Mouse (Mus musculus) hindbrain, embryonic 15.5 days (tissue): ENCODE data around the gene Rflna. TPM values are rescaled to one million over a fixed set of nuclear protein-coding genes. Genes with fewer than 3 reads are reported as not detected.

Source experiments
- ATAC-seq: fragments of 200-750 bp; cut with Nextera tagmentation; 2 replicates; pipeline ENCODE4 v1.8.0; 2017; ENCODE audit warnings: low read depth, moderate number of reproducible peaks, moderate TSS enrichment; ENCODE audit not compliant: low FRiP score
- H3K27ac ChIP-seq: fragments of 300-500 bp; sonication (generic); replicated peaks from 2 replicates; pipeline ENCODE4 v1.5.1; 2015; ENCODE audit warnings: mild to moderate bottlenecking, inconsistent platforms
- H3K27me3 ChIP-seq: fragments of 300-500 bp; sonication (generic); 2 replicates; pipeline ENCODE4 v1.6.1; 2015; ENCODE audit warnings: control low read depth, inconsistent platforms
- H3K36me3 ChIP-seq: fragments of 300-500 bp; sonication (generic); 2 replicates; pipeline ENCODE4 v1.6.1; 2015; ENCODE audit warnings: control low read depth, inconsistent platforms
- H3K4me1 ChIP-seq: fragments of 300-500 bp; sonication (generic); replicated peaks from 2 replicates; pipeline ENCODE4 v1.6.1; 2015; ENCODE audit warnings: control low read depth, inconsistent platforms
- H3K4me2 ChIP-seq: fragments of 300-500 bp; sonication (generic); 2 replicates; pipeline ENCODE4 v1.6.1; 2015; ENCODE audit warnings: moderate library complexity, mild to moderate bottlenecking, inconsistent platforms
- H3K4me3 ChIP-seq: fragments of 300-500 bp; sonication (generic); 2 replicates; pipeline ENCODE4 v1.5.1; 2015; ENCODE audit warnings: mild to moderate bottlenecking, inconsistent platforms
- H3K9ac ChIP-seq: fragments of 300-500 bp; sonication (generic); 2 replicates; pipeline ENCODE4 v1.6.1; 2015; ENCODE audit warnings: inconsistent platforms
- H3K9me3 ChIP-seq: fragments of 300-500 bp; sonication (generic); 2 replicates; pipeline ENCODE4 v1.6.1; 2016; ENCODE audit warnings: control low read depth, inconsistent platforms
- WGBS: fragments of 180-500 bp; shearing (Covaris S2); methylation state at CpG from one replicate; pipeline ENCODE4 v1.1.7; 2015; 5-methylcytosine and 5-hydroxymethylcytosine counted together
- polyA plus RNA-seq: library from polyadenylated mRNA; unstranded; fragments of >200 nt; fragmentation: Nextera tagmentation; extraction: Ambion mirVana; gene quantifications from 2 replicates; pipeline ENCODE4 v1.2.1, GENCODE M21; 2015

Gene Rflna
- polyA plus RNA-seq, 1 experiment from 2014 or later, result 6.4 TPM

DNA sequence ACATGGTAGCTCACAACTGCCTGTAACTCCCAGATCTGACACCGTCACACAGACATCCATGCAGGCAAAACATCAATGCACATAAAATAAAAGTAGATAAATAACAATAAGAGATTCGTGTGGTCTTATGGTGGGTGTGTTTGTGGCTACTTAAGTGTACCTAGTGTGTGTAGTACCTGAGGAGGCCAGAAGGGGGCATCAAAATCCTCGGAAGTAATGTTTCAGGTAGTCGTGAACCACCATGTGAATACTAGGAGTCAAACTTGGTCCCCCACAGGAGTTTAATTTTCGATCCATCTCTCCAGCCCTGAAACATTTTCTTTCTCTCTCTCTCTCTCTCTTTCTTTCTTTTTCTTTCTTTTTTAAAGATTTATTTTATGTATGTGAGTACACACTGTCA lies 16.8 kb upstream of the Rflna start:
- H3K4me2 ChIP-seq, result no peak overlapping the region
- 84% methylated on average over 5 of the region's 5 CpGs for WGBS
- no peak overlapping the region for H3K27ac ChIP-seq
- H3K4me1 ChIP-seq, result no peaks in the 10 kb centered on the region
- no peak for ATAC-seq
- no peaks in the 10 kb centered on the region for H3K9me3 ChIP-seq
- no peak overlapping the region for H3K4me3 ChIP-seq
- H3K27me3 ChIP-seq, result no peaks in the 10 kb centered on the region
- H3K9ac ChIP-seq, result no peak overlapping the region
- H3K36me3 ChIP-seq, result no peaks in the 10 kb centered on the region

DNA sequence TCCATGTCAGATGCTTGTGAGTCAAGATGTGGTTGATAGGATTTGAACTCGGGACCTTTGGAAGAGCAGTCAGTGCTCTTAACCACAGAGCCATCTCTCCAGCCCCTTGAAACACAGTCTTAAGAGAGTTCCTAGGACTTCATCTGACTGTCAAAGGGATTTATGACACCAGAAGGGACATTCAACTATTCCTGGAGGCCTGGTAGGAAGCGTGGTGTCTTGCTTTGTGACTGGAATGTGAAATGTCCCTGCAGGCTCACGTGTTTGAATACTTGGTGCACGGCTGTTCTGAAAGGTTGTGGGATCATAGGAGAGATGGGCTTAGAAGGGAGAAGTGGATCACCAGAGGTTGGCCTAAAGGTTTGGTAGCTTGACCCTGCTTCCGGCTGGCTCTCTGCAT lies 16.4 kb upstream of the Rflna start:
- Histone ChIP-seq H3K4me2 (no peak overlapping the region), H3K9ac (no peak overlapping the region), H3K27me3 (no peaks in the 10 kb centered on the region), H3K4me1 (no peaks in the 10 kb centered on the region), H3K36me3 (no peaks in the 10 kb centered on the region), H3K27ac (no peak overlapping the region), H3K4me3 (no peak overlapping the region), H3K9me3 (no peaks in the 10 kb centered on the region)
- WGBS, result 84% methylated on average over 5 of the region's 5 CpGs
- ATAC-seq, result no peak

- Histone ChIP-seq H3K9me3 (no peaks in the 10 kb centered on the region), H3K4me3 (no peak overlapping the region), H3K4me1 (no peaks in the 10 kb centered on the region), H3K4me2 (no peak overlapping the region), H3K36me3 (no peaks in the 10 kb centered on the region), H3K9ac (no peak overlapping the region), H3K27ac (no peak overlapping the region), H3K27me3 (no peaks in the 10 kb centered on the region)
- WGBS, result 81% methylated on average over 2 of the region's 2 CpGs
- ATAC-seq, result no peak
These were observed 13.3 kb upstream of the Rflna start for GRCm38 (mm10) chr5:124989724-124990123.

GRCm38 (mm10) chr5:124992323-124992722 lies 10.7 kb upstream of the Rflna start:
- no peak for ATAC-seq
- Histone ChIP-seq H3K27ac (no peak overlapping the region), H3K36me3 (no peaks in the 10 kb centered on the region), H3K4me2 (no peak overlapping the region), H3K9me3 (no peaks in the 10 kb centered on the region), H3K9ac (no peak overlapping the region), H3K4me1 (no peaks in the 10 kb centered on the region), H3K4me3 (no peak overlapping the region), H3K27me3 (no peaks in the 10 kb centered on the region)
- WGBS, result 82% methylated on average over 8 of the region's 8 CpGs

GRCm38 (mm10) chr5:124992891-124993290 lies 10.1 kb upstream of the Rflna start:
- Histone ChIP-seq H3K4me2 (no peak overlapping the region), H3K27me3 (no peaks in the 10 kb centered on the region), H3K4me3 (no peak overlapping the region), H3K9ac (no peak overlapping the region), H3K9me3 (no peaks in the 10 kb centered on the region), H3K4me1 (no peaks in the 10 kb centered on the region), H3K36me3 (no peaks in the 10 kb centered on the region), H3K27ac (no peak overlapping the region)
- WGBS, result 73% methylated on average over 11 of the region's 11 CpGs
- ATAC-seq, result no peak

DNA sequence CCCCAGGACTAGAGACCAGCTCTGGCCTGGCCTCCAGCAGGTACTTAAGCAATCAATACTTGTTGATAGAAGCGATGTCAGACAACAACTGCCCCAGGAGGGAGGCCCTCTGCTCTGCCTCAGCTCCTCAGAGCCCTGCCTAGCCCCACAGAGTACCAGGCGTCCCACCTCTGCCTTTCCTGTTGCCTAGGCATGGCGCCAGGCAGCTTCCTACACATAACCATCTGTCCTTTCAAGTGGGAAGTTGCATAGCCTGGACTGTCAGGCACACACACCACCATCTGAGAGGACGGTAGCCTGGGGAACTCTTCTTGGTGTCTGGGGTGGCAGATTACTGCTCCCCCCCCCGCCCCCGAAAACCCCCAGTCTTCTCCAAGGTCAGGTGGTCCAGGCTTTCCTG lies 6.2 kb upstream of the Rflna start:
- WGBS, result 67% methylated on average over 6 of the region's 6 CpGs
- Histone ChIP-seq H3K4me3 (no peak overlapping the region), H3K27me3 (no peaks in the 10 kb centered on the region), H3K36me3 (no peaks in the 10 kb centered on the region), H3K4me1 (no peaks in the 10 kb centered on the region), H3K9me3 (no peaks in the 10 kb centered on the region), H3K4me2 (no peak overlapping the region), H3K27ac (no peak overlapping the region), H3K9ac (no peak overlapping the region)
- no peak for ATAC-seq

DNA sequence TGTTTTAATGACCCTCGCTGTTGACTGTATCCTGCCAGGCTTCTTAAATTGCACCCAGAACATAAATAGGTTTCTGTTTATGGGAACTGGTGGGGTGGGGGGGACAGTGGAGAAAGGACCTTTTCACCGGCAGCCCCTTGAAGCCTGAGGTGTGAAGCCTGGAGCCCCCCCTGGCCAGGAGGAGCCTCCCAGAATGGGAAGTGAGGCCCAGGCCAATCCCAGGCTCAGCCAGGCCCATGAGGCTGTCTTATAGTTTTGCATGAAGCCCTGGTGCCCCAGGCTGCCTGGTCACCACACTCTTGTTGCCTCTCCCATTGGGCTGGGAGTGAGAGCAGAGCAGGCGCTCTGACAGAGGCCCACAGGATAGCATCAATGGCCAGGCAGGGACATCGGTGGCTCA lies 5.1 kb upstream of the Rflna start:
- H3K27me3 ChIP-seq, result peaks cover 3% of the 10 kb centered on the region; the same call in 1 of the 2 replicates
- no peak overlapping the region for H3K4me3 ChIP-seq
- no peaks in the 10 kb centered on the region for H3K36me3 ChIP-seq
- no peaks in the 10 kb centered on the region for H3K9me3 ChIP-seq
- ATAC-seq, result no peak
- H3K4me1 ChIP-seq, result peaks cover 3% of the 10 kb centered on the region; the same call in 1 of the 2 replicates
- no peak overlapping the region for H3K27ac ChIP-seq
- 90% methylated on average over 4 of the region's 4 CpGs for WGBS
- H3K4me2 ChIP-seq, result no peak overlapping the region
- H3K9ac ChIP-seq, result no peak overlapping the region

DNA sequence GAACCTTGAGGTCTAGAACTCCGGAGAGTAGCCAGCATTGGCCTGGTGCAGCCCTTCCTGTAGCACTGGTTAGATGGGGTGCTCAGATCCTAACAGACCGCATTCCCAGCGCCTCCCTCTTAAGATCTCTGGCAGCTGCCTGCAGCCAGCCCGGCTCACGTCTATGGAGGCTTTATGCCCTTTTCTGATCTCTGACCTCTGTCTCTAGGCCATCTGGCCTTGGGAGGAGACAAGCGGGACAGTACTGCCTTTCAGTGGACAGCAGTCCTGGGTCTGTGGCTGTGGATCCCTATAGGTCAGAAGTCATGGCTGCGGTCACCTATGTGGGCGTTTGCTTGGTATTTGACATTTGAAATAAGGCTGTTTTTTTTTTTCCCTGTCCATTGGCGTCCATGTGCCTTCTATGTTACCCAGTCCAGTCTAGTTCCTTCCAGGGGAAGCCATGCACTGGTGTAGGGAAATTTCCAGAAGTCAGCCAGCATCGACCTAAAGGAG lies 2.2 kb upstream of the Rflna start:
- Histone ChIP-seq H3K27me3 (peaks cover 13% of the 10 kb centered on the region; the same call in 1 of the 2 replicates), H3K4me2 (no peak overlapping the region), H3K27ac (no peak overlapping the region), H3K4me3 (no peak overlapping the region), H3K4me1 (peaks cover 16% of the 10 kb centered on the region), H3K9ac (no peak overlapping the region), H3K36me3 (no peaks in the 10 kb centered on the region), H3K9me3 (no peaks in the 10 kb centered on the region)
- no peak for ATAC-seq
- WGBS, result 58% methylated on average over 10 of the region's 10 CpGs

GRCm38 (mm10) chr5:125003873-125004255 lies 843 bp downstream of the Rflna start:
- peak overlapping the region; percentile 37 for H3K4me3 ChIP-seq
- no peaks in the 10 kb centered on the region for H3K9me3 ChIP-seq
- H3K27me3 ChIP-seq, result peaks cover 13% of the 10 kb centered on the region; the same call in 1 of the 2 replicates
- H3K27ac ChIP-seq, result no peak overlapping the region
- peak overlapping the region; percentile 65 for H3K4me2 ChIP-seq
- ATAC-seq, result no peak
- peak overlapping the region; percentile 11; the same call in 1 of the 2 replicates for H3K9ac ChIP-seq
- peaks cover 26% of the 10 kb centered on the region for H3K4me1 ChIP-seq
- H3K36me3 ChIP-seq, result no peaks in the 10 kb centered on the region
- WGBS, result 15% methylated on average over 15 of the region's 15 CpGs

DNA sequence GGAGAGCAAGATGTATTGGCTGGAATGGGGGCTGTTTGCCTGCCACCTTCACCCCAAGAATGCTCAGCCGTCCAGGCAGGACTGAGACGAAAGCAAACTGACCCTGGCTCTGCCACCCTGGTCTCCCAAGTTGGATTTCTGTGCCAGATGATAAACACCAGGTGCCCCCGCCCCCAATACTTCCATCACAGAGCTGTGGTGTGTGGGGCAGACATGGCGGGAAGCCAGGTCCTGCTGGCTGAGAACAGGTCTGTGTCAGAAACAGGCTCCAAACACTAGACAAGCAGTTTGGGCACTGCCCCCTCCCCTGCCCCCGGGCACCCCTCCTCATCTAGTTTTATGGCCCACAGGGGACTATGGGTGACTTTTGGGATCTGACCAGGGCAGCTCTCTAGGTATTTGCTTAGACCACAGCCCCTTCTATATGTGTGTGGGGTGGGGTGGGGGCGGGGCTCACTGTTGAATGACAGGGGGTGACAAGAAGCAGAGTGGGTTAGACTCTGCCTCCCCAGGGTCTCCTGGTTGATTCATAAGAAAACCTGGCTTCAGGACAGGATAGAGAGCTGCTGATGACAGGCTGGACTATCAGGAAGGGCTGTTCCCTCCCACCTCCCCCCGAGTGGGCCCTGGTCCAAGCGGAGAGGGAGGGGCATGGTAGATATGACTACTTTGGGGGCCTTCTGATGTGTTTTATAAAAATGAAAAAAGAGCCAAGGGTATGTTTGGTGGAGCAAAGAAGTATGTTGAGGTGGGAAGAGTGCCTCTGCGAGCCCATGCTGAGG lies 3.0 kb downstream of the Rflna start:
- 60% methylated on average over 9 of the region's 9 CpGs for WGBS

GRCm38 (mm10) chr5:125006896-125007295 lies 3.9 kb downstream of the Rflna start:
- H3K9me3 ChIP-seq, result no peaks in the 10 kb centered on the region
- peaks cover 13% of the 10 kb centered on the region; the same call in 1 of the 2 replicates for H3K27me3 ChIP-seq
- H3K4me1 ChIP-seq, result peaks cover 26% of the 10 kb centered on the region
- no peak overlapping the region for H3K9ac ChIP-seq
- H3K36me3 ChIP-seq, result no peaks in the 10 kb centered on the region
- WGBS, result 70% methylated on average over 5 of the region's 5 CpGs
- H3K4me3 ChIP-seq, result no peak overlapping the region
- no peak overlapping the region for H3K27ac ChIP-seq
- no peak overlapping the region for H3K4me2 ChIP-seq
- no peak for ATAC-seq

More for the DNA sequence above, 3.0 kb downstream of the Rflna start:
- H3K36me3 ChIP-seq, result no peaks in the 10 kb centered on the region
- H3K9ac ChIP-seq, result no peak overlapping the region
- no peak overlapping the region for H3K27ac ChIP-seq
- no peak overlapping the region for H3K4me3 ChIP-seq
- H3K4me1 ChIP-seq, result peaks cover 26% of the 10 kb centered on the region
- no peak overlapping the region for H3K4me2 ChIP-seq
- H3K27me3 ChIP-seq, result peaks cover 13% of the 10 kb centered on the region; the same call in 1 of the 2 replicates
- 0 out of 2 replicates have a peak, but pooled peaks have one; percentile 10 for ATAC-seq
- H3K9me3 ChIP-seq, result no peaks in the 10 kb centered on the region

DNA sequence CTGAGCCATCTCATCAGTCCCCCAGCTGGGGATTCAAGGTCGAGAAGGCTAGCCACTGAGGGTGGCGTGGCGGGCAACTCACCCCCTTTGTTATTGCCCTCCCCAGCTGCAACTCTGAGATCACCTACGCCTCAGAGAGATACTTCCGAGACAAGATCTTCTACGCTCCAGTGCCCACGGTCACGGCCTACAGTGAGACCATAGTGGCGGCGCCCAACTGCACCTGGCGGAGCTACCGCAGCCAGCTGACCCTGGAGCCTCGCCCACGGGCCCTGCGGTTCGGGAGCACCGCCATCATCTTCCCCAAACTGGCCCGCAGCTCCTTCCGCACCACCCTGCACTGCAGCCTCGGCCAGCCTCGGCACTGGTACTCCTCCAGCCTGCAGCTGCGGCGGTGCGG lies 8.1 kb downstream of the Rflna start:
- Histone ChIP-seq H3K27me3 (no peaks in the 10 kb centered on the region), H3K9me3 (no peaks in the 10 kb centered on the region), H3K4me3 (no peak overlapping the region), H3K4me1 (peaks cover 6% of the 10 kb centered on the region), H3K27ac (no peak overlapping the region), H3K9ac (no peak overlapping the region), H3K36me3 (peaks cover 6% of the 10 kb centered on the region; the same call in 1 of the 2 replicates), H3K4me2 (no peak overlapping the region)
- WGBS, result 92% methylated on average over 24 of the region's 24 CpGs
- no peak for ATAC-seq
